Comparison of ENCODE assay signal across 9 mouse cellular contexts in the genomic region with DNA sequence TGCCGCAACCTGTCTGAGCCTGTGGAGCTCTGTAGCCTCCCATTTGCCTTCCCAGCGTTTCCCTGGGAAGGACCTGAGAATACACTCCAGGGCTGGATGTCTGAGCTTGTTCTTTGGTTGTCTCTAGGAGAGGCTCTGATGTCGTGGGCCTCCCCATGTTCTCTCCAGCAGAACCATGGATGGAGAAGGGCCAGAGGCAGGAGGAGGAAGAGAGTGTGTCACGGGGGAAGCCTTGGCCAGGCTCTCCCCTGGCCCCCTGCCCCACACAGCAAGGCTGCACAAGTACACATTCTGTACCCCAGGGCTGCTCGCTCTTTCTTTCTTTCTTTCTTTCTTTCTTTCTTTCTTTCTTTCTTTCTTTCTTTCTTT.
A peak's percentile ranks its signal among the peaks of the same experiment; 100 is the strongest.
DNase-seq lines count a peak whose midpoint lies in the region; ATAC-seq and TF ChIP-seq lines count a peak whose summit lies in the region.
"Had no signal": no experiment of that assay in that cellular context is flagged by ENCODE, and none has a peak within 500 bp of the region (broad histone marks: within the 10 kb centered on the region; RNA-seq: fewer than 3 reads in every experiment).

No protein-coding gene starts in this region.

- H3K4me1 ChIP-seq in olfactory bulb, adult 2 months (ENCODE audit: control insufficient read depth, insufficient read depth, low read length): peaks cover 48% of the 10 kb centered on the region

- no peak for TF ChIP-seq POLR2A in olfactory bulb, adult 2 months (IDR thresholded peaks at IDR 0.05; ENCODE audit: insufficient read depth, low read depth, low read length)

- ATAC-seq in frontal cortex, adult (ENCODE audit: low TSS enrichment): peak; percentile 4; the same call in 1 of the 2 replicates
- no peak for ATAC-seq in megakaryocyte progenitor cell, adult 5-6 weeks (replicated peaks; ENCODE audit: poor library complexity)

- TF ChIP-seq CTCF in olfactory bulb, adult 2 months (IDR thresholded peaks at IDR 0.05; ENCODE audit: insufficient read depth, low read depth, low read length): no peak

- 49% methylated on average over 5 of the region's 5 CpGs for WGBS in olfactory bulb, adult 2 months

- no peak overlapping the region for H3K4me3 ChIP-seq in olfactory bulb, adult 2 months (ENCODE audit: insufficient read depth, low read depth, low read length)

- peak overlapping the region; percentile 100; the same call in 1 of the 2 replicates for H3K27ac ChIP-seq in olfactory bulb, adult 2 months (ENCODE audit: insufficient read depth, low read depth, low read length)

- no peak for DNase-seq in frontal cortex, postnatal 25 days (ENCODE audit: low spot score in 2 of 2)
- peak; percentile 55 for DNase-seq in lung, postnatal 10 days
- no peak for DNase-seq in lung, postnatal 14 days
- peak; percentile 51 for DNase-seq in heart, postnatal 4 days
- DNase-seq in spleen, postnatal 4 days (ENCODE audit: low spot score in 2 of 2): no peak
- DNase-seq: B cell, adult 2 months had no signal

Comparison
In these comparisons a context has a peak if more than half of its experiments do, and no peak if none do; other contexts are left out.
1. DNase-seq: peak in lung, postnatal 10 days (single experiment) and heart, postnatal 4 days (single experiment); none in frontal cortex, postnatal 25 days (0 of 2), lung, postnatal 14 days (single experiment) and spleen, postnatal 4 days (0 of 2).